Mouse (Mus musculus) gastrocnemius, adult 18-20 months (tissue): ENCODE measurements around the gene Wars2. TPM values are rescaled to one million over a fixed set of nuclear protein-coding genes. Genes with fewer than 3 reads are reported as not detected.

ENCODE experiments used
- DNase-seq: peaks from one replicate; pipeline ENCODE4 v3.0.0; 2021; ENCODE audit warnings: low spot score
- total RNA-seq, 2 experiments: library from RNA; stranded (reverse); gene quantifications; 2 replicates each; pipeline ENCODE4 v1.2.3; 2021

Gene Wars2
- total RNA-seq, 2 experiments from 2014 or later, result 4.4 to 4.9 TPM

GRCm38 (mm10) chr3:99184373-99184772 lies 43.5 kb downstream of the Wars2 start:
- DNase-seq, result no peak

GRCm38 (mm10) chr3:99188097-99188496 lies 47.2 kb downstream of the Wars2 start:
- DNase-seq, result no peak

GRCm38 (mm10) chr3:99193576-99193975 lies 52.7 kb downstream of the Wars2 start:
- no peak for DNase-seq

- DNase-seq, result no peak
Measured at GRCm38 (mm10) chr3:99203331-99203730, 62.5 kb downstream of the Wars2 start.

GRCm38 (mm10) chr3:99208416-99208815 lies 67.5 kb downstream of the Wars2 start:
- DNase-seq, result no peak

GRCm38 (mm10) chr3:99211105-99211698 lies 70.3 kb downstream of the Wars2 start:
- no peak for DNase-seq

- no peak for DNase-seq
Measured at GRCm38 (mm10) chr3:99227807-99228206, 86.9 kb downstream of the Wars2 start.

GRCm38 (mm10) chr3:99233393-99234318 lies 92.8 kb downstream of the Wars2 start:
- peak; percentile 84 for DNase-seq

GRCm38 (mm10) chr3:99234319-99234869 lies 93.5 kb downstream of the Wars2 start:
- no peak for DNase-seq

GRCm38 (mm10) chr3:99235116-99235803 lies 94.4 kb downstream of the Wars2 start:
- no peak for DNase-seq

GRCm38 (mm10) chr3:99235804-99236755 lies 95.2 kb downstream of the Wars2 start:
- DNase-seq, result no peak

GRCm38 (mm10) chr3:99238691-99239090 lies 97.8 kb downstream of the Wars2 start:
- DNase-seq, result no peak

- DNase-seq, result no peak
Measured at GRCm38 (mm10) chr3:99239301-99240045, 98.6 kb downstream of the Wars2 start.

- DNase-seq, result no peak
Measured at GRCm38 (mm10) chr3:99240213-99240720, 99.4 kb downstream of the Wars2 start, which contains the start of gene Tbx15. TSS of gene Tbx15 (plus strand) at chr3:99240381.

GRCm38 (mm10) chr3:99240811-99241738 lies 100.2 kb downstream of the Wars2 start:
- peak; percentile 24 for DNase-seq

- DNase-seq, result no peak
Measured at GRCm38 (mm10) chr3:99242481-99242880, 101.6 kb downstream of the Wars2 start.

GRCm38 (mm10) chr3:99245341-99245740 lies 104.5 kb downstream of the Wars2 start:
- no peak for DNase-seq

- peak; percentile 61 for DNase-seq
Measured at GRCm38 (mm10) chr3:99246629-99247028, 105.8 kb downstream of the Wars2 start.
